Mouse (Mus musculus): Measurements from ENCODE around the gene Spata31d1d.

GRCm38 (mm10) chr13:59685236-59685635 is 46.3 kb downstream of the Spata31d1d start:
- TF ChIP-seq CTCF (IDR thresholded peaks at IDR 0.05) (no peak), EP300 (IDR thresholded peaks at IDR 0.05) (no peak)
